ENCODE assay signal across 16 mouse cellular contexts in the genomic region with DNA sequence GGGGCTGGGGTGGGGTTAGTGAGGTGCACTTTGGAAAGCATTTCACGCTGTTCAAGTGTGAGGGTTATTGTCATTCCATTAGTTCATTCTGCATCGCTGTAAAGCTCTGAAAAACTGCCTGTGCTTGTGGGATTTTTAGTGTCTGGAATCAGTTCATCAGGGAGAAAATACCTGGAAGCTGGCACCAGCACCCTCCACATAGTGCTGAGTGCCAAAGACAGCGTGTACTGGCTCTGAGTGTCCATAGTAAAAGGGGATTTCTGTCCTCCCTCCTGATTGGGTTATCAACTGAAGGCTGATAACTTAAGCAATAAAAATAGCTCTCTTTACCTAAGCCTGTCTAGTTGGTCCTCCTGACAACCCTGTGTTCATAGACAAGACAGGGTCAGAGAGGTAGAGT. TPM values are rescaled to one million over a fixed set of nuclear protein-coding genes. Genes with fewer than 3 reads are reported as not detected.
"Had no signal": no experiment of that assay in that cellular context is flagged by ENCODE, and none has a peak within 500 bp of the region (broad histone marks: within the 10 kb centered on the region; RNA-seq: fewer than 3 reads in every experiment).

No protein-coding gene starts in this region.

- H3K36me3 ChIP-seq: kidney, embryonic 15.5 days; limb, embryonic 10.5 days; liver, embryonic 15.5 days; midbrain, embryonic 15.5 days; neural tube, embryonic 12.5 days had no signal

- H3K9me3 ChIP-seq: kidney, embryonic 15.5 days; limb, embryonic 10.5 days; liver, embryonic 15.5 days; midbrain, embryonic 15.5 days; neural tube, embryonic 12.5 days had no signal

- ATAC-seq: lung, postnatal 0 days; midbrain, embryonic 15.5 days had no signal

- DNase-seq: kidney, postnatal 14 days; layer of hippocampus, adult 9-11 months; layer of hippocampus, postnatal 36 days; lung, adult 2 months; lung, postnatal 36 days; thymus, postnatal 4 days had no signal

- H3K4me2 ChIP-seq: kidney, embryonic 15.5 days; liver, embryonic 11.5 days; liver, embryonic 15.5 days; midbrain, embryonic 15.5 days; neural tube, embryonic 12.5 days had no signal

- H3K4me1 ChIP-seq: kidney, embryonic 15.5 days; limb, embryonic 10.5 days; liver, embryonic 15.5 days; midbrain, embryonic 15.5 days; neural tube, embryonic 12.5 days had no signal

- H3K27ac ChIP-seq: kidney, embryonic 15.5 days; limb, embryonic 10.5 days; liver, embryonic 15.5 days; midbrain, embryonic 15.5 days; neural tube, embryonic 12.5 days; stomach, postnatal 0 days had no signal

- H3K9ac ChIP-seq: kidney, embryonic 15.5 days; liver, embryonic 15.5 days; midbrain, embryonic 15.5 days; neural tube, embryonic 12.5 days had no signal

- H3K27me3 ChIP-seq: kidney, embryonic 15.5 days; liver, embryonic 15.5 days; midbrain, embryonic 15.5 days; neural tube, embryonic 12.5 days had no signal

- H3K4me3 ChIP-seq: kidney, embryonic 15.5 days; limb, embryonic 10.5 days; liver, embryonic 15.5 days; midbrain, embryonic 15.5 days; neural tube, embryonic 12.5 days had no signal

RNA-seq across cellular contexts. Expression of a gene that starts 33.4 kb away (rescaled TPM):
- polyA plus RNA-seq: kidney, embryonic 15.5 days; large intestine, adult 2 months; limb, embryonic 10.5 days; limb, embryonic 14.5 days; liver, embryonic 11.5 days; liver, embryonic 15.5 days; lung, adult 2 months; lung, postnatal 0 days; midbrain, embryonic 15.5 days; neural tube, embryonic 12.5 days; stomach, postnatal 0 days had no signal
